Mouse (Mus musculus): ENCODE results near the gene Zhx3.

Zhx3 gene

DNA sequence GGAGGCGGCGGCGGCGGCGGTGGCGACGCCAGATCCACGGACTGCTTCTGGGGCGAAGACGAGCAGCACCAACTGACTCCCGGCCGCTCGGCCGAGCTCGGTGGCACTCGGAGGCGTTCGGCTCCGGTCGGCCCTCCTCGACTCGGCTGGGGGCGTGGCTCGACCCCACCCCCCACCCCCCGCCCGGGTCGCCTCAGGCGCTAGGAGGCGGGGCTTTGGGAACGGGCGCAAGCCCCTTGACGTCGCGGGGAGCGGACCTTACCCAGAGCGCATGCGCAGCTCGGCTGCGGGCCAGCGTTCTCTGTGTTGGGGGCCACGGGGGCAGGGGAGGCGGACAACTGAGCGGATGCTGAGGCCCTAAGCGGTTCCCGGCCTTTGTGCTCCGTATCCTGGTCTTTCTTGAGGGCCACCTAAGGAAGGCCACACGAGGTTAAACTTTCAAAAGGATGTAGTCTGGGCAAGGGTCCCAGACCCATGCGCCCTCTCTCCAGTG is at the start of gene Zhx3:
Gene Zhx3 (minus strand): TSS at position 109 of the 493 bp plus-strand sequence.
- DNase-seq (ENCODE audit: low spot score in 2 of 2) = peak; percentile 93 to 95

DNA sequence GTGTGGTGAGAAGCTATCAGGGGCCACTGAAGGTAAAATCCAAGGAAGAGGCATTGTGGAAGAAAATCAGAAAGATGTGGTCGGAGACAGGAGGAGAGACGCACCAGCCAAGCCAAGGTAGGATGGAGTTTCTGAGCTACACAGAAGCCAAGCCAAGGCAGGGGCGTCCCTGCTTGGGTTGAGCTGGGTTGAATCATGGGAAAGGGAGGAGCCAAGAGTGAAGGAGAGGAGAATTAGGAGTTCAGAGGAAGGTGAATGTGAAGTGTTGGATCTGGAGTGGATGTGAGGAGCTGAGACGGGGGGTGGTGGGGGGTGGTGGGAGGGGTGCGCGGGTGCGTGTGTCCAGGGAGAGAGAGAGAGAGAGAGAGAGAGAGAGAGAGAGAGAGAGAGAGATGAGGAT is 48.5 kb upstream of the Zhx3 start:
- DNase-seq (ENCODE audit: low spot score in 2 of 2) = no peak

DNA sequence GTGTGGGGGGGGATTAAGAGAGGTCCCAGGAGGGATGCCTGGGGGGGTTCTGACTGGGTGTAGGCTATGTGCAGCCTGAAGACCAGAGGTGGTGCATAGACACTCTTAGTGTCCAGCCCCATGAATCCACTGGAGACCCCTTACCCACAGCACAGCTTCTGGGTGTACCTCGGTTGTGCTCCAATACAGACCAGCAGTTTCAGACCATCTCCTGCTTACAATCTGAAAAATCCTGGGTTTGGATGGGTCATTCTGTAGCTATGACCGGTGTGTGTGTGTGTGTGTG is 46.1 kb upstream of the Zhx3 start:
- no peak for DNase-seq (ENCODE audit: low spot score in 2 of 2)

DNA sequence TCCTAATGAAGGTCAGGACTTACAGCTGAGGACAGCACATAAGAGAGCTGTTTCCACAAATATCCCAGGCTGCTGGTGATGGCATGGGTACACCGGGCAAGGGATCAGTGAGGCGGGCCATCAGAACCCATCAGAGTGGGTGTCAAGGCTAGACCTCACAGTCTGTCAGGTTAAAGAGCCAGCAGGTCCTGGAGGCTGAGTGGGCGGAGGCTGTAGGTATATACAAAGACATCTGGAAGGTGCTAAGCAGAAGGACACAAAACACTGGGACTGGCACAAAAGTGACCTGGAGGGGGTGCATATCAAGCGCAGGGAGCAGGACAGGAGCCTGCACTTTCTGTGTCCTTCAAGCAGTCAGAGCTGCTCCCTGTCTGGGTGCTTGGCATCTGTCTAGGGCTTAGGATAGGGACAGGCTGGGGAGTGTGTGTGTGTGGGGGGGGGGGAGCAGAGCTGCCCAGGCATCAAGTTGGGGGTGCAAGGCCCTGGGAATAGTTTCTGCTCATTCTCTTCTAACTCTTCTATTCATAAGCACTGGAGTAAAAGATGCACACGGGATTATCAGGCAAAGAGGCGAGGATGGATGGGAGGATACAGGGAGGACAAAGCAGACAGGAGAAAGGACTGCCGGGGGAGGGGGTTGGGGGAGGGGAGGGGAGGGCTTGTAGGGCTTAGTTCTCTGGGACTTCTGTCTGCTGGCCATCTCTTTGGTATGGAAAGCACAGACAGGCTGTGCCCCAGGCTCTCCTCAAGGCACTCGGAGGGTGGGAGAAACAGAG is 45.5 kb upstream of the Zhx3 start:
- DNase-seq (ENCODE audit: low spot score in 2 of 2) = no peak

DNA sequence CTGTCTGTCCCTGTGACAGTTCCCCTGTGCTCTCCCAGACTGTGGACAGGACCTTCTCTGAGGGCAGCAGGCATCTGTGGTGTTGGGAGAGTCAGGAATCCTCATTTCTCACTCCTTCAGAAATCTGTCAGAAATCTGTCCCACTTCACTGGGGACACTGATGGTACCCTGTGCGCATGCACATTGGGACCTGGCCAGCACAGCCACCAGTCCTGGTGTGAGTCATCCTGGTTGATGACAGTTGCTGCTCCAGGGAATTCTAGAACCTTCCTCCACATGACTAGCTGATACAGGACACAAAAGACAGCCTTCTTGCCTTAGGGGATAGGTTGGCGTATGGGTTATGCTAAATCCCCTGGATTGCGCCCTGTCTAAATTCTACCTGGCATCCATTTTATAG is 44.5 kb upstream of the Zhx3 start:
- DNase-seq (ENCODE audit: low spot score in 2 of 2) = no peak

DNA sequence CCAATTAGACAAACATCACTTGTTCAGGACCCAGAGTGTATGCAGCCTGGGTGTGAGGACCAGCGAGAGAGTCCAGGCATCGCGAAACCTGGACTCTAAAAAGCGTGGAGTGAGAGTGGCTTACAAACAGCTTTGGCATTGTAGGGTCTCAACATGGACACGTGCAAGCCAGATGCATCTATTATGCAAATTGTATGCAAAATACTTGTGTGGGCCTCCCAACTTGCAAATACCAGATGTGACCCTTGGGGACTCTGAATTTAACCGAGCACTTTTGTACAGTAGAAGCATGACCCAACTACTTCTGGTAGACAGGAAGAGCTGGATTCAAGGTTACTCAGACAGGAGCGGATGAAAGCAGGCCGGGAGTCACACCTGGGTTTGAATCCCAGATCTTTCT is 43.9 kb upstream of the Zhx3 start:
- no peak for DNase-seq (ENCODE audit: low spot score in 2 of 2)

DNA sequence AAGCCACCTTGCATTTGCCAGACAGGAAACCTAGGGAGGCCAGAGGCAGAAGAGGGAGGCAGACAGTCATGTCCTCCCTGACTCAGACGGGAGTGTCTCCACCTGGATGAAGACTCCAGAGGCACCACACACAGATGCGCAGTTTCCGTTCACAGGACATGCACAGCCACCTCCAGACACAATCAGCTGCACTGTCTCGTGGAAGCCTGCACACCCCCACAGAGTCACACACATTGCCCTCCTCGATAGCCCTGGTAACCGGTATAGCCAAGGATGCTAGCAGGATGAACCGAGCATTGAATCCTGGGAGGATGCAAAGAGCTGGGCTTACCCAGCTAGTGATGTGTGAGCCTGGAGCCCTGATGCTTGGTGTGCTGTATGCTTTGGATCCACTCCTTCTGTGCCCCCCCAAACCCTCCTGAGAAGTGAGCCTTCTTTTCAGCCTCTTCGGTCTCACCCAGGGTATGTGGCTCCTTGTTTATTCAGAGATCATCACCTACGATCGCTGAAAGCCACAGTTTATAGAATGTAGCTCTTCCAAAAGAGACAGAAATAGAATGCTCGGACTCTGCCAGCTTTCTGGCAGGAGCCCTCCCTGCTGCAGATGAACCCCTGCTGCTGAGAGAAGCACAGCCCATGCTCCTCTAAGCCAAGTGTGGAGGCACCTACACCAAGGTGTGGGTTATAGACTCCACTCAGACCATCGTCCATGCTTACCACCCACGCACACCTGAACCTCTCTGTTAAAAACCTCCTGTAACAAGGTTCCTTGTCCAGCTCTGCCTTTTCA is 43.2 kb upstream of the Zhx3 start:
- DNase-seq (ENCODE audit: low spot score in 2 of 2) = no peak

DNA sequence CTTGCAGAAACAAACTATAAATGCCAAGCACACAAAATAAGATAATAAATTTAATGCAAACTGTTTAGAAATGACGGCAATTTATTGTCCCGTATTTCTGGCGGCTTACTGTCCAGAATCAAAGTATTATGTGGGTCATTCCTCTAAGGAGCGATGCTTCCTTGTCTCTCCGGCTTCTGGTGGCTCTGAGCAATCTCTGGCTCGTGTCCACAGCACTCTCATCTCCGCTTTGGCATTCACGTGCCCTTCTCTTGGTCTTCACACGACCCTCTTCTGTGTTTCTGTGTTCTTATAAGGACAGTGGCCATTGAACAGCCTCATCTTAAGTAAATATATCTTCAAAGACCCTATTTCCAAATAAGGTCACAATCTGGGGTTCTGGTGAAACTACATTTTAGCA is 41.9 kb upstream of the Zhx3 start:
- no peak for DNase-seq (ENCODE audit: low spot score in 2 of 2)

DNA sequence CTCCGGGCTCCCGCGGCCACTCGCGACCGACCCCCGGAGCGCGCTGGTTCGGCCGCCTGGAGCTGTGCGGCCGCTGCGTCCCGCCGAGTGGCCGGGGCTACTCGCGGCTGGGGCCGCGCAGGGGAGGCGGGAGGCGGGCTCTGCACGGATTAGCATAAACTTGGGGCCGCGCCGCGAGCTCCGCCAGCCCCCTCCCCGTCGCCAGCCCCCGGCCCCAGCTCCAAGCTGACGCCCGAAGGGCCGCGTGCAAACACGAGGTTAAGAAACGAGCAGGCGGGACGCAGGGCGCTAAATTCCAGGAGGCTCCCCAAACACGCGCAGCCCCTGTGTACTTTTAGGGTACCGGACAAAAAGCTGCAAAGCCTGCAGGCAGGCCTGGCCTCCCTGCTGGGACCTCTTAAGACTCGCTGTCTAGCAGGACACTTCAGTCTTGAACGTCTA is 39.5 kb upstream of the Zhx3 start, which contains the start of gene Emilin3:
Gene Emilin3 (minus strand): TSS at position 98 of the 441 bp plus-strand sequence.
- no peak for DNase-seq (ENCODE audit: low spot score in 2 of 2)

DNA sequence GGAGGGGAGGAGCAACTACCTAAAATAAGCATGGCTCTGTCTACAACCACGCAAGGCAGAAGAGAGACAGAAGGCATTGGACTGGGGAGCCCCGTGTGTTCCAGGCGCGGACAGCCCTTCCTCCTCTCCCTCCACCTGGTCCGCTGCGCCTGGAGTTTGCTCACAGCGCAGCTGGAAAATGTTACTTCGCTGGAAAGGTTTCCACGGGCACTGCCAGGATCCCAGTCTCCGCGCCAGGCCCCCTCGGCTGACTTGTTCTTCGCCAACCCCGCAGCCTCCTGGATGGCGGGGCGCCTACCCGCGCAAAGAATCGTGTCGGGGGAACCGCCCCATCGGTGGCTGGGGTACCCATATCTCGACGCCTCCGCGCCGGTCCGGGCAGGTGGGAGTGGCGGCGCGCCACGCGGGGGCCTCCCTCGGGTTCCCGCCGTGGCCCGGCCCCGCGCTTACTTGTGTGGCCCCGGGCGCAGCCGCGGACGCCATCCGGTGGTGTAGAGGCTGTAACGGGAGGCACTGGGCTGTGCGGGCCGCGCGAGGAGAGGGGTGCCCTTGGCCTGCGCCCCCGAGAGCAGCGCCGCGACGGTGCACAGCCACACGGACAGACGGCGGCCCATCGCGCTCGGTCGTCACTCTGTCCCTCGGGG is 38.9 kb upstream of the Zhx3 start:
- DNase-seq (ENCODE audit: low spot score in 2 of 2) = no peak

DNA sequence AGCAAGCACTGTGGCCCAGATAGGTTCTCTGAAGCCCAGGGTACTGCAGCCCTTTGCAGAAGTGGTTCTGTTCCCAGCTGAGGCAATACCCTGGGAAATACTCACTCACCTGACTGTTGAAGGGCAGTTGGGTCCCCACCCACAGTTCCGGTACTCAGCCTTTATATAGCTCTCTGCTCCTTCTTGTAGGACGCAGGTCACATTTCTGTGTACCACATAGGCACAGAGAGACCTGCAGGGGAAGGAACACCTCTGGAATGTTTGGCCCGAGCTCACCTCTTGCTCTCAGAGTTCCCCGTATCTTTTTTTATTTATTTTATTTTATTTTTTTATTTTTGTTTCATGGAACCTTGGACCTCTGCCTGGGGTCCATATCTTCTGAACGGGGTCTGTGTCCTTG is 37.8 kb upstream of the Zhx3 start:
- DNase-seq (ENCODE audit: low spot score in 2 of 2) = no peak

DNA sequence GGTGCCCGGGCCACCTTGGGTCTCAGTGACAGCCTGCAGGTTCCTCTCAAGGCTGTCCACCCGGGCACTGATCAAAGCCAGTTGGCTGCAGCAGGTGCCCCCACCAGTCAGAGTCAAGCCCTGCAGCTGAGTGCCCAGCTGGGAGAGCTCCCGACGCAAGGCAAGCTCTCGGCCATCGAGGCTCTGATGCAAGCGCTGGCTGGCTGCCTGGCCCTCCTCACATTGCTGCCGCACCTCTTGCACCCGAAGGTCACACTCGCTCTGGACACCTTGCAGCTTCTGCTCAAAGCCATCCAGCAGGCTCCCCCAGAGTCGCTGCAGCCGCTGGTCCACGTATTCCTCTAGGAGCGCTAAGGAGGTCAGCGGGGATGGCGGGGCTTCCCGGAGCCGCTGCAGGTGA is 35.8 kb upstream of the Zhx3 start:
- DNase-seq (ENCODE audit: low spot score in 2 of 2) = no peak

DNA sequence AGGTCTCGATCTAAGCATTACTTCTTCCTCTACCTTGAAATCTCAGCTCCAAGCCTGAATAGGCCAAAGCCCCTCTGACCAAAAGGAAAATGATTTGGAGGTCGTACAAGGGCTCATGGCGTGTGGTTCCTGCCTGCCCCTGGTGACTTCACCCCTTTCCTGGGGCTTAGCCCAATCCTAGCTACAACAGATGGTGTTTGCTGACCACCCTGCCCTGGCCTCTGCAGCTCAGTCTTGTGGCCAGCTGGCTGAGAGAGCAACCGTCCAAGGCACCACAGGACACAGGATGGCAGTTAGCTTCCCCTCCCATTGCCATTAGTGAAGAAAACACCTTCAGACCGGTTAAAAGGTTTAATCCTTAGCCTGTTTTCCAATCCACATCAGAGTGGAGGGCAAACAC is 33.3 kb upstream of the Zhx3 start:
- DNase-seq (ENCODE audit: low spot score in 2 of 2) = no peak

DNA sequence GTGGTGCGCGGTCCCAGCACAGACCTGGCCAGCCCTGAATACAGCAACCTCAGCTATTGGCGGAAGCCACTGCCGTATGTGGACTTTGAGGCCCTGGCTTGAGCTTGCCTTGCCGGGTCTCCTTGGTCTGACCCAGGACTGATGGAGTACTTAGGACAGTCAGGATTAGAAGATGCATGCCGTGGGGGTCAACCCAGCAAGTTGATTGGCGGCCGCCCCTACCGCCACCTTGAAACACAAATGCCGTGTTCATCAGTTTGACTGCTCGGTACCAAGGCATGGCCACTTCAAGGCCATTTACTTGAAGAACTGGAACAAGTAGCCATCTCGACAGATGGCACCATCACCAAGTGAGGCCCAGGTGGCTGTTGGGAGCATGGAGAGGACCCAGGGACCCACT is 32.5 kb upstream of the Zhx3 start:
- no peak for DNase-seq (ENCODE audit: low spot score in 2 of 2)

DNA sequence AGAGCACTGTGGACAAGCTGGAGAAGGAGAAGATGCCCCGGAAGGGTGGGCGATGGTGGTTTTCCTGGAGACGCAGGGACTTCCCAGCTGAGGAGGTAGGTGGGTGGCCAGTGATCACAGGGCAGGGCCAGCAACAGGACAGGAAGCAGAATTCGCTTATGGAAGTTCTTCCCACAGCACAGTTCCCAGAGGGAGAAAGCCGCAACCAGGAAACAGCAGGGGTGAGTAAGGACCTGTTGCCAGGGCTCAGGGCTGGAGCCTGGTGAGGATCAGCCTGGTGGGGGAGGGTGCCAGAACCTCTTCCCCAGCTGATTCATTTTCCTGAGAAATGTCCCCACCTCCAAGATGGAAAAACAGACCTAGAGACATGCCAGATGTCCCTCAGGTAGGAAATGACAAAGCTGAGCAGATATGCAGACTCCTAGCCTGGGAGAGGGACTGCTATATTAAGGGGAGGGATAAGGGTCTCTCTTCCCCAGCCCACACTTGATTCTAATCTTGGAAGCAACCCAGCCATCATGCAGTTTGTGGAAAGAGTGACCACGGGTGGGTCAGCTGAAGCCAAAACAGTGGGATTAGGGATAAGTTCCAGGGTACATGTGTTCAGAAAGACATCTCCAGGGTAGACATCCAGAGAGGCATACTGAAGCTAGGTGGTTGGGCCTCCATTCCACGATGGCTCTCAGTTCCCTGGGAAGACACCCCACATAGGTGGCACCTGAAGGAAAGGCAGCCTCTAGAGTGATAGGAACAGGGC is 29.0 kb upstream of the Zhx3 start:
- no peak for DNase-seq (ENCODE audit: low spot score in 2 of 2)

DNA sequence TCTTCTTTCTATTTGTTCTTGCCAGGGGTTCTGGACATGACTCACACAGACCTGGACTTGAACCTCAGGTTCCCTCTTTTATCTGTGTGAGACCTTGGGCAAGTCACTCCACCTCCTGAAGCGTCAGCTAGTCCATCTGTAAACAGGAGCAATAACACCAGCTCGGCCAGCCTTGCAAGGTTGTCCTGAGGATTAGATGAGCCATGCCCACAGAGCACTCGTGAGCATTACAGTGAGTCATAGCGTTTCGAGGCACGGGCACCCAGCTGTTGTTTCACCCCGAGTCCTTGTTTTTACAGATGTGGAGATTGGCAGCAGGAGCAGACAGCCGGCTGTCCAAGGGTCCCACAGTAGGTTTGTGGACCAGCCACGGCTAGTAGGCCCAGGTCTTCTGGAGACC is 18.9 kb upstream of the Zhx3 start:
- DNase-seq (ENCODE audit: low spot score in 2 of 2) = no peak

DNA sequence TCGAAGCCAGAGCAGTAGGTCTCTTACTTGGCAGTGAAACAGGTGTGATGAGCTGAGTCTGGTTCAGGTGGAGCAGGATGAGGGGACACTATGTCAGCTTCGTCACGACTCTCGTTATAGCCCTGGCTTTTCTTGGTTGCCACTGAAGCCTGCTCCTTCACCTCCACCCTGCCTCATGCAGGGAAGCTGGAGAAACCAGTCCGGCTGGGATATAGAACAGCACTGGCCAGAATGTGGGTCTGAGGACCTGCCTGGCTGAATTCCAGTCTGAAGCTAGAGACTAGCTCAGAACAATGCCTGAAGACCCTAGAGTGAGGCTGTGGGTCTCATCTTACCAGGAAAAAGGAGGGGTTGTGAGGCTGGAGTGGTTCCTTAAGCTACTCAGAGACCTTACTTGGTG is 18.2 kb upstream of the Zhx3 start:
- no peak for DNase-seq (ENCODE audit: low spot score in 2 of 2)

DNA sequence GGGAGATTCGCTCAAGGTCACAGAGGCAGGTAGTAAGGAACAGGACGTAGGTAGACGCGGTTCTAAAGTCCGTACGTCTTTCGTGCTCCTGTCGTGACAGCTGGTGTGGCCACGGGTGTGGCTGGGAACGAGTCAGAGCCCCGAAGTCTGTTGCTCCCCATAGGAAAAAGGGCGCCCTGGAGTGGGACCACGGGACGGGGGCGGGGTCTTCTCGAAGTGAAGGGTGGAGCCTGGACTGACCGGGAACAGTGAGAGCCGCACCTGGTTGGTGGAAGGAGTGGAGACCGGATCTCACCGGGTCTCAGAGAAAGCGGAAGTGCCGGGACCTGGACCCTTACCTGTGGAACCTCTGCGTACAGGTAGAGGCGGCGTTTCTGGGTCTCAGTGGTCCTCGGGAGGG is 15.1 kb upstream of the Zhx3 start:
- no peak for DNase-seq (ENCODE audit: low spot score in 2 of 2)

DNA sequence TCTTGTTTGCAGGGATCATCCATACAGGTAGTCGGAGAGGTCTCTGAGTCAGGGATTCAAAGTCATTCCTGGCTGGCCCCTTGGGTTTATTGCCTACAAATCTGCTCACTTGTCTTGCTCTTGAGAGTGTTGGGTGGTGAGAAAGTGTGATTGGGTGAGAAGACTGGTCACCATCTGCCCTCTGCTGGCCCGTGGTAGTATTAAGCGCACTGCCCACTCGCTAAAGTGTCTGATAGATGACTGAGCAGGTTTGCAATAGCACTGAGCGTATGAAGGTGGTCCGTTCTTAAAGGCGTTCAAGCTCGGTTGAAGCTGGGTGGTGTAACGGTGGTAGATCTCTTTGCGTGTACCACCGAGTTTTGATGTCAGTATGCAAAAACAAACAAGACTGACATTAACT is 14.5 kb upstream of the Zhx3 start:
- peak; percentile 85 to 87 for DNase-seq (ENCODE audit: low spot score in 2 of 2)

DNA sequence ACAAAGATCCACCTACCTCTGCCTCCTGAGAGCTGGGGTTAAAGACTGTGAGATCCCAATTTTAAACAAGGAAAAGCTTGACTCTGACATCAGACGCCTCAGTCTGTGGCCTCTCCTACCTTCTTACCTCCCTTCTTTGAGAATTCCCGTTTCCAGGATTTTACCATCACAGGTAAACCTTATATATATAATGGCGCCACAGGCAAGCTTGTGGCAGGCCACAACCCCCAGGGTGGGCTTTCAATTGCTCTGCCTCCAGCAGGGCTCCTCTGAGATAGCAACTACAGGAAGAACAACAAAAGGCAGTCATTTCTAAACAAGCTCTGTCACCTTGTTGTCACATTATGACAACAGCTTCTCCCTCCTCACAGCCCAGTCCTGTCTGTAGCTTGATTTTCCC is 13.4 kb upstream of the Zhx3 start:
- no peak for DNase-seq (ENCODE audit: low spot score in 2 of 2)

DNA sequence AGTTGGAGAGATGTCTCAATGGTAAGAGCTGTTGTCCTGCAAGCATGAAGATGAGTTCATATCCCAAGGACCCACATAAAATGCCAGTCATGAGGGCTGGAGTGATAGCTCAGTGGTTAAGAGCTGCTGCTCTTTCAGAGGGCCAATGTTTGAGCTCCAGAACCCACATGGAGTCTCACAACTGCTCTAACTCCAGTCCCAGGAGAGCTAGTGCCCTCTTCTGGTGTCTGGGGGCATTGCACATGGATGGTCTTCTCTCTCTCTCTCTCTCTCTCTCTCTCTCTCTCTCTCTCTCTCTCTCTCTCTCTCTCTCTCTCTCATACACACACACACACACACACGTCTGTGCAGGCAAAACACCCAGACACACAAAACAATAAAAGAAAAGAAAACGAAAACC is 12.0 kb upstream of the Zhx3 start:
- DNase-seq (ENCODE audit: low spot score in 2 of 2) = no peak

DNA sequence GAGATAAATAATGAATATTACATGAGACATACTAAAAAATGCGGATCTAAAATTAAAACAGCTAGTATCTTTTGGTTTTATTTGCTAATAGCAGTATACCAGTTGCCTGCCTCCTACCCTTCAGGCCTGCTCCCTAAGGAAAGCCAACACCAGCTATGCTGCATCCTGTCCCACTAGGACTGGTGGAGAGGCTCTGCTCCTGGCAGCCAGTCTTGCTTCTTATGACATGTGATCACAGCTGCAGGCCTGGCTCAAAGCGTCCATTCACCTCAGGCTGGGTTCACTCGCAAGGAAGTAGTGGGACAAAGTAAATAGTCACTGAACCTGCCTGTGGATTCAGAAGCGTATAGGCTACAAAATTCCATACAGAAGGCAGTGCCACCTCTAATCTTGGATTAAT is 11.1 kb upstream of the Zhx3 start:
- peak in 1 of 2 experiments; percentile 45 for DNase-seq (ENCODE audit: low spot score in 2 of 2)
